Mouse (Mus musculus) spleen, adult 2 months (tissue): ENCODE measurements around the gene Dhx37.

ENCODE experiments used
- CTCF ChIP-seq: fragments of 200-500 bp; IDR thresholded peaks from 2 replicates; pipeline ENCODE4 v1.5.1; 2011; ENCODE audit warnings: mild to moderate bottlenecking, inconsistent platforms; ENCODE audit not compliant: insufficient read depth, insufficient read length, insufficient replicate concordance; ENCODE audit errors: extremely low read depth
- POLR2A ChIP-seq: fragments of 200-500 bp; IDR thresholded peaks from 2 replicates; pipeline ENCODE4 v1.6.1; 2011; ENCODE audit warnings: low read depth, low read length, inconsistent platforms

DNA sequence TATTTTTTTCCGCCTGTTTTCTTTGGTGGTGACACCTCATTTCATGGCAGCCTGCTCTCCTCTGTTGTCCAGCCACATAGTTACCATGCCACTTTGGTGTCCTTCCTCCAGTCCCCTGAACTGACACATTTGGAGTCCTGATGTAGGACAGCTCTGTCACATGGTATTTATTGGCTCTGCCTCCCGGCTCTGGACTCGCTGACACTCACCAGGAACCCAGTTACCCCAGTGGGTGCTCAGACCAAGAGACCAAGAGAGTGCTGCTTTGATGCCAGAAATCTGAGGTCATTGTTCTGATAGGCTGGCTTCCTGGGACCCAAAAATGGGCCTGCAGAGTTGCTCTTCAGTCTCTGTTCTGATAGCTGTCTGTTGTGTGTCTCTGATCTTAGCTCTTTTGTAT, 14.1 kb upstream of the Dhx37 start:
- TF ChIP-seq CTCF (no peak), POLR2A (no peak)
